Mouse (Mus musculus): ENCODE data around the gene Prkn.

GRCm38 (mm10) chr17:12050261-12050660, 1210.1 kb downstream of the Prkn start:
- no peak for TF ChIP-seq CTCF (IDR thresholded peaks at IDR 0.05; ENCODE audit: borderline replicate concordance, extremely low read depth, insufficient read depth, insufficient read length)
- TF ChIP-seq POLR2A (IDR thresholded peaks at IDR 0.05; ENCODE audit: borderline replicate concordance, extremely low read depth, insufficient read depth, insufficient read length, poor library complexity, severe bottlenecking): no peak
